Mouse (Mus musculus) layer of hippocampus, adult 2 months (tissue): ENCODE results near the gene Sorbs1. TPM values are rescaled to one million over a fixed set of nuclear protein-coding genes. Genes with fewer than 3 reads are reported as not detected.

Experiments used
- DNase-seq, 2 experiments: peaks; one replicate each; pipeline ENCODE4 v3.0.0; 2022; ENCODE audit warnings: low spot score in 2 of 2
- H3K27ac ChIP-seq: fragments of 200-600 bp; 2 replicates; pipeline ENCODE4 v1.8.1; 2022
- H3K4me3 ChIP-seq: fragments of 200-600 bp; 2 replicates; pipeline ENCODE4 v1.8.1; 2022; ENCODE audit warnings: mild to moderate bottlenecking
- CTCF ChIP-seq: fragments of 200-600 bp; conservative IDR thresholded peaks from 2 replicates; pipeline ENCODE4 v1.8.1; 2022; ENCODE audit warnings: antibody characterized with exemption, mild to moderate bottlenecking, moderate library complexity
- total RNA-seq, 2 experiments: library from RNA; stranded (reverse); gene quantifications; 2 replicates each; pipeline ENCODE4 v1.2.3; 2021

Gene Sorbs1
- total RNA-seq, 2 experiments from 2014 or later: 222 to 229 TPM

GRCm38 (mm10) chr19:40532525-40532924 lies 18.9 kb upstream of the Sorbs1 start:
- no peak for TF ChIP-seq CTCF
- DNase-seq: no peak
- no peak overlapping the region for H3K27ac ChIP-seq
- H3K4me3 ChIP-seq: no peak overlapping the region

- DNase-seq: no peak
- H3K27ac ChIP-seq: no peak overlapping the region
These were observed 16.7 kb upstream of the Sorbs1 start for GRCm38 (mm10) chr19:40530323-40530722.

GRCm38 (mm10) chr19:40528254-40528653 lies 14.7 kb upstream of the Sorbs1 start:
- DNase-seq: no peak
- Histone ChIP-seq H3K4me3 (no peak overlapping the region), H3K27ac (no peak overlapping the region)
- TF ChIP-seq CTCF: no peak

More at GRCm38 (mm10) chr19:40530323-40530722, 16.7 kb upstream of the Sorbs1 start:
- no peak for TF ChIP-seq CTCF
- no peak overlapping the region for H3K4me3 ChIP-seq

GRCm38 (mm10) chr19:40526367-40527014 lies 12.9 kb upstream of the Sorbs1 start:
- no peak overlapping the region for H3K4me3 ChIP-seq
- no peak overlapping the region for H3K27ac ChIP-seq
- DNase-seq: no peak
- TF ChIP-seq CTCF: no peak

- Histone ChIP-seq H3K4me3 (no peak overlapping the region), H3K27ac (peak overlapping the region; percentile 69; the same call in 1 of the 2 replicates)
- no peak for TF ChIP-seq CTCF
- no peak for DNase-seq
These were observed 9.9 kb upstream of the Sorbs1 start for GRCm38 (mm10) chr19:40523431-40524005.

GRCm38 (mm10) chr19:40520403-40520802 lies 6.8 kb upstream of the Sorbs1 start:
- Histone ChIP-seq H3K27ac (no peak overlapping the region), H3K4me3 (no peak overlapping the region)
- TF ChIP-seq CTCF: no peak
- DNase-seq: no peak

GRCm38 (mm10) chr19:40518706-40519105 lies 5.1 kb upstream of the Sorbs1 start:
- H3K4me3 ChIP-seq: no peak overlapping the region
- no peak for TF ChIP-seq CTCF
- no peak overlapping the region for H3K27ac ChIP-seq
- DNase-seq: no peak

GRCm38 (mm10) chr19:40515596-40515995 lies 2.0 kb upstream of the Sorbs1 start:
- TF ChIP-seq CTCF: no peak
- DNase-seq: no peak
- Histone ChIP-seq H3K4me3 (no peak overlapping the region), H3K27ac (no peak overlapping the region)

- no peak for TF ChIP-seq CTCF
- no peak for DNase-seq
- Histone ChIP-seq H3K4me3 (no peak overlapping the region), H3K27ac (no peak overlapping the region; the same call in 1 of the 2 replicates)
These were observed 797 bp upstream of the Sorbs1 start for GRCm38 (mm10) chr19:40514376-40514775.

- TF ChIP-seq CTCF: no peak
- peak overlapping the region; percentile 85 for H3K4me3 ChIP-seq
- H3K27ac ChIP-seq: peak overlapping the region; percentile 92
- DNase-seq: peak; percentile 29 to 34
These were observed 818 bp downstream of the Sorbs1 start for GRCm38 (mm10) chr19:40512500-40513421.

- Histone ChIP-seq H3K27ac (peak overlapping the region; percentile 92), H3K4me3 (peak overlapping the region; percentile 85)
- TF ChIP-seq CTCF: no peak
- DNase-seq: no peak
These were observed 1.8 kb downstream of the Sorbs1 start for GRCm38 (mm10) chr19:40511679-40512309.

GRCm38 (mm10) chr19:40511100-40511439 lies 2.5 kb downstream of the Sorbs1 start:
- no peak for TF ChIP-seq CTCF
- Histone ChIP-seq H3K27ac (peak overlapping the region; percentile 92), H3K4me3 (peak overlapping the region; percentile 85)
- DNase-seq: no peak

- peak in 1 of 2 experiments; percentile 41 for DNase-seq
- Histone ChIP-seq H3K27ac (peak overlapping the region; percentile 92), H3K4me3 (peak overlapping the region; percentile 85)
- TF ChIP-seq CTCF: no peak
These were observed 3.0 kb downstream of the Sorbs1 start for GRCm38 (mm10) chr19:40510387-40511099.
